19 mouse cellular contexts compared by ENCODE assay signal in genomic region chr14:19759277-19760193, GRCm38 (mm10). TPM values are rescaled to one million over a fixed set of nuclear protein-coding genes. Genes with fewer than 3 reads are reported as not detected.
DNase-seq lines count a peak whose midpoint lies in the region; ATAC-seq and TF ChIP-seq lines count a peak whose summit lies in the region.
"Had no signal": no experiment of that assay in that cellular context is flagged by ENCODE, and none has a peak within 500 bp of the region (broad histone marks: within the 10 kb centered on the region; RNA-seq: fewer than 3 reads in every experiment).

No protein-coding gene starts in this region.

- TF ChIP-seq CTCF in hindbrain, postnatal 0 days (IDR thresholded peaks at IDR 0.05; ENCODE audit: low read depth) = no peak

- peak overlapping the region; percentile 8; the same call in 1 of the 2 replicates for H3K4me3 ChIP-seq in heart, embryonic 13.5 days
- H3K4me3 ChIP-seq in heart, embryonic 15.5 days = no peak overlapping the region
- H3K4me3 ChIP-seq in forebrain, embryonic 15.5 days = no peak overlapping the region
- no peak overlapping the region for H3K4me3 ChIP-seq in hindbrain, postnatal 0 days (ENCODE audit: low read length)
- H3K4me3 ChIP-seq: hindbrain, embryonic 13.5 days had no signal

- ATAC-seq in heart, embryonic 13.5 days (ENCODE audit: extremely low read depth, insufficient number of reproducible peaks, low FRiP score, low TSS enrichment) = peak; percentile 32; the same call in 1 of the 2 replicates
- ATAC-seq in heart, embryonic 15.5 days (replicated peaks; ENCODE audit: insufficient number of reproducible peaks, insufficient read depth, low FRiP score, low read depth) = peak; percentile 62
- ATAC-seq in forebrain, embryonic 15.5 days (replicated peaks) = no peak
- no peak for ATAC-seq in hindbrain, postnatal 0 days
- ATAC-seq: forebrain, postnatal 0 days; Patski had no signal

- peak overlapping the region; percentile 54 for H3K4me2 ChIP-seq in heart, embryonic 13.5 days
- peak overlapping the region; percentile 35; the same call in 1 of the 2 replicates for H3K4me2 ChIP-seq in heart, embryonic 15.5 days
- H3K4me2 ChIP-seq in forebrain, embryonic 15.5 days (replicated peaks) = no peak overlapping the region
- H3K4me2 ChIP-seq in hindbrain, postnatal 0 days (ENCODE audit: low read depth, low read length) = no peak overlapping the region
- H3K4me2 ChIP-seq: hindbrain, embryonic 13.5 days had no signal

- H3K27me3 ChIP-seq in heart, embryonic 13.5 days (replicated peaks) = no peaks in the 10 kb centered on the region
- H3K27me3 ChIP-seq in heart, embryonic 15.5 days = no peaks in the 10 kb centered on the region
- H3K27me3 ChIP-seq in forebrain, embryonic 15.5 days = no peaks in the 10 kb centered on the region
- no peaks in the 10 kb centered on the region for H3K27me3 ChIP-seq in hindbrain, postnatal 0 days (ENCODE audit: insufficient read depth, low read length)
- H3K27me3 ChIP-seq: hindbrain, embryonic 13.5 days; Patski had no signal

- DNase-seq in heart, adult 8-10 months (ENCODE audit: low spot score) = no peak
- peak; percentile 38 to 41 for DNase-seq in lung, adult 18-20 months
- DNase-seq in lung, postnatal 14 days = peak; percentile 17
- DNase-seq in cerebellum, adult 9-10 months = no peak
- no peak for DNase-seq in hindbrain, postnatal 0 days (ENCODE audit: low spot score)
- DNase-seq: adrenal gland, adult 8-10 months; cerebellum, adult 11 months; cerebellum, postnatal 14 days; embryo, embryonic 11 days; forebrain, postnatal 0 days; liver; right cerebral cortex, postnatal 25 days; thymus, adult 18-20 months; thymus, postnatal 4 days had no signal

- H3K4me1 ChIP-seq in heart, embryonic 13.5 days = peaks cover 81% of the 10 kb centered on the region
- peaks cover 43% of the 10 kb centered on the region for H3K4me1 ChIP-seq in heart, embryonic 15.5 days (replicated peaks)
- no peaks in the 10 kb centered on the region for H3K4me1 ChIP-seq in forebrain, embryonic 15.5 days
- H3K4me1 ChIP-seq in hindbrain, postnatal 0 days (ENCODE audit: insufficient read depth, low read length) = no peaks in the 10 kb centered on the region

- no peak overlapping the region for H3K9ac ChIP-seq in heart, embryonic 13.5 days
- H3K9ac ChIP-seq in heart, embryonic 15.5 days = no peak overlapping the region
- no peak overlapping the region for H3K9ac ChIP-seq in forebrain, embryonic 15.5 days (replicated peaks)
- H3K9ac ChIP-seq in hindbrain, postnatal 0 days (replicated peaks; ENCODE audit: low read length) = no peak overlapping the region
- H3K9ac ChIP-seq: forebrain, postnatal 0 days; hindbrain, embryonic 13.5 days had no signal

- 12% methylated on average over 10 of the region's 10 CpGs for WGBS in heart, embryonic 13.5 days
- WGBS in heart, embryonic 15.5 days = 13% methylated on average over 10 of the region's 10 CpGs
- 88% methylated on average over 10 of the region's 10 CpGs for WGBS in forebrain, embryonic 15.5 days
- WGBS in hindbrain, postnatal 0 days = 91% methylated on average over 10 of the region's 10 CpGs

- H3K27ac ChIP-seq in heart, embryonic 13.5 days (replicated peaks) = peak overlapping the region; percentile 94
- H3K27ac ChIP-seq in heart, embryonic 15.5 days = peak overlapping the region; percentile 83
- H3K27ac ChIP-seq in forebrain, embryonic 15.5 days (replicated peaks) = no peak overlapping the region
- H3K27ac ChIP-seq in hindbrain, postnatal 0 days = no peak overlapping the region
- H3K27ac ChIP-seq: hindbrain, embryonic 13.5 days had no signal

- H3K9me3 ChIP-seq in heart, embryonic 13.5 days = no peaks in the 10 kb centered on the region
- H3K9me3 ChIP-seq in heart, embryonic 15.5 days (replicated peaks) = no peaks in the 10 kb centered on the region
- H3K9me3 ChIP-seq in forebrain, embryonic 15.5 days = no peaks in the 10 kb centered on the region
- H3K9me3 ChIP-seq in hindbrain, postnatal 0 days (ENCODE audit: low read length) = no peaks in the 10 kb centered on the region
- H3K9me3 ChIP-seq: hindbrain, embryonic 13.5 days had no signal

- peaks cover 47% of the 10 kb centered on the region for H3K36me3 ChIP-seq in heart, embryonic 13.5 days
- peaks cover 21% of the 10 kb centered on the region; the same call in 1 of the 2 replicates for H3K36me3 ChIP-seq in heart, embryonic 15.5 days
- no peaks in the 10 kb centered on the region for H3K36me3 ChIP-seq in forebrain, embryonic 15.5 days
- no peaks in the 10 kb centered on the region for H3K36me3 ChIP-seq in hindbrain, postnatal 0 days (ENCODE audit: insufficient read depth, low read length)
- H3K36me3 ChIP-seq: hindbrain, embryonic 13.5 days had no signal

RNA-seq across cellular contexts. Expression of gene Nid2, which starts 8.5 kb away (rescaled TPM):
- 124 and 138 TPM in 2 replicates for polyA plus RNA-seq in heart, embryonic 13.5 days (2015; fragmentation: Nextera tagmentation; extraction: Ambion mirVana)
- 10 to 100 TPM; 17.5 to 19.7 (median 18.4) TPM for total RNA-seq in heart, adult 8-10 months (2022)
- polyA plus RNA-seq in heart, embryonic 15.5 days (2015; fragmentation: Nextera tagmentation; extraction: Ambion mirVana) = 84.4 and 116 TPM in 2 replicates
- 22.2 and 29.9 TPM in 2 replicates for polyA plus RNA-seq in forebrain, embryonic 15.5 days (2015; fragmentation: Nextera tagmentation; extraction: Ambion mirVana)
- total RNA-seq in hindbrain, postnatal 0 days (2014; rRNA removed) = 40.6 and 52.8 TPM in 2 replicates
- polyA plus RNA-seq in hindbrain, postnatal 0 days (2015; fragmentation: Nextera tagmentation; extraction: Ambion mirVana) = 22.5 and 25.5 TPM in 2 replicates

Comparison
In these comparisons a context has a peak if more than half of its experiments do, and no peak if none do; other contexts are left out.
1. ATAC-seq: peak in heart, embryonic 13.5 days (single experiment) and heart, embryonic 15.5 days (single experiment); none in forebrain, embryonic 15.5 days (single experiment) and hindbrain, postnatal 0 days (single experiment).
2. H3K27ac ChIP-seq: peak in heart, embryonic 13.5 days (single experiment) and heart, embryonic 15.5 days (single experiment); none in forebrain, embryonic 15.5 days (single experiment) and hindbrain, postnatal 0 days (single experiment).
3. H3K4me2 ChIP-seq: peak in heart, embryonic 13.5 days (single experiment) and heart, embryonic 15.5 days (single experiment); none in forebrain, embryonic 15.5 days (single experiment) and hindbrain, postnatal 0 days (single experiment).
4. DNase-seq: peak in lung, adult 18-20 months (2 of 2) and lung, postnatal 14 days (single experiment); none in heart, adult 8-10 months (single experiment), cerebellum, adult 9-10 months (single experiment) and hindbrain, postnatal 0 days (single experiment).